Mouse (Mus musculus) thymus, adult 2 months (tissue): ENCODE data around the gene Kcnj12.

Source experiments
- CTCF ChIP-seq: fragments of 200-500 bp; IDR thresholded peaks from 2 replicates; pipeline ENCODE4 v1.5.1; 2012; ENCODE audit warnings: mild to moderate bottlenecking, control low read depth, low read length, moderate library complexity, borderline replicate concordance; ENCODE audit not compliant: control insufficient read depth, poor library complexity, insufficient read depth; ENCODE audit errors: extremely low read depth
- POLR2A ChIP-seq: fragments of 200-500 bp; IDR thresholded peaks from 2 replicates; pipeline ENCODE4 v1.6.1; 2012; ENCODE audit warnings: mild to moderate bottlenecking, low read length, control low read depth, moderate library complexity; ENCODE audit not compliant: control insufficient read depth, poor library complexity, insufficient read depth; ENCODE audit errors: extremely low read depth

GRCm38 (mm10) chr11:61038277-61038782, 16.0 kb downstream of the Kcnj12 start:
- TF ChIP-seq CTCF (no peak), POLR2A (no peak)
